Mouse (Mus musculus): ENCODE measurements around the gene Zc3h14. TPM values are rescaled to one million over a fixed set of nuclear protein-coding genes. Genes with fewer than 3 reads are reported as not detected.

Gene Zc3h14
- total RNA-seq, 2 experiments from 2014 or later = 85.4 to 86.6 TPM

DNA sequence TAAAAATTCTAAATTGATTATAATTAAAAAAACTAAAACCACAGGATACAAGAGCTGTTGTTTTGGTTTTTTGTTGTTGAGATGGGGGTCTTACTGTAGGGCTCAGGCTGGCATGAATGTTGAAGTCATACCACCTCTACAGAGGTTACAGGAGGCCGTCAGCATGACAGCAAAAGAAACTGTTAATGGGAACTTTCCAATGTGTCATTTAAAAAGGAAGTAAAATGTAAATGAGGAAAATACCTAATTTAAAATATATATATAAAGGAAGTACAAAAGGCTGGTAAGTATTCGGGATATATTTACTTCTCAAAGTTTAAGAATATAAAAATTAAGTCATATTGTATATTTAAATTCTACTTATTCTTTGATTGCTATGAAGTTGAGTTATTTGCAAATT, 88.7 kb downstream of the Zc3h14 start:
- DNase-seq (ENCODE audit: low spot score in 2 of 2) = no peak

Other genes starting within 250 kb of the Zc3h14 start
- under 1 TPM in 1 of 2 experiments, not detected in 1; 0.16 TPM for gene Kcnk10, start 168.7 kb upstream of the Zc3h14 start, total RNA-seq (2021)
- 1 to 10 TPM; 7.6 to 7.8 TPM for gene Spata7, start 118.8 kb upstream of the Zc3h14 start, total RNA-seq (2021)
- 10 to 100 TPM; 16.9 to 21.0 TPM for gene Ptpn21, start 9.6 kb upstream of the Zc3h14 start, total RNA-seq (2021)
- 10 to 100 TPM; 19.1 TPM for gene Eml5, start 154.5 kb downstream of the Zc3h14 start, total RNA-seq (2021)
- gene Ttc8, start 173.6 kb downstream of the Zc3h14 start, total RNA-seq (2021) = 10 to 100 TPM; 20.7 to 25.5 TPM